Mouse (Mus musculus) cerebral cortex, adult 2 months (tissue): ENCODE results near the gene Usp6nl.

Experiments used
- WGBS: fragments of 180-500 bp; shearing (Covaris S2); methylation state at CpG from one replicate; pipeline ENCODE4 v1.1.7; 2018; 5-methylcytosine and 5-hydroxymethylcytosine counted together

Gene Usp6nl

GRCm38 (mm10) chr2:6469164-6469563 is 146.7 kb downstream of the Usp6nl start:
- 37% methylated on average over 9 of the region's 9 CpGs for WGBS

GRCm38 (mm10) chr2:6471110-6471611 is 148.7 kb downstream of the Usp6nl start:
- WGBS = 66% methylated on average over 4 of the region's 4 CpGs

- WGBS = 82% methylated on average over 5 of the region's 5 CpGs
These were observed 151.4 kb downstream of the Usp6nl start for GRCm38 (mm10) chr2:6473829-6474228.

GRCm38 (mm10) chr2:6477884-6478283 is 155.4 kb downstream of the Usp6nl start:
- 91% methylated on average over 4 of the region's 4 CpGs for WGBS

GRCm38 (mm10) chr2:6478361-6478965 is 156.0 kb downstream of the Usp6nl start:
- WGBS = 52% methylated on average over 16 of the region's 16 CpGs

GRCm38 (mm10) chr2:6478966-6479391 is 156.5 kb downstream of the Usp6nl start:
- 45% methylated on average over 13 of the region's 13 CpGs for WGBS

GRCm38 (mm10) chr2:6479620-6480019 is 157.2 kb downstream of the Usp6nl start:
- 86% methylated on average over 5 of the region's 5 CpGs for WGBS

- 96% methylated on average over 8 of the region's 8 CpGs for WGBS
These were observed 159.5 kb downstream of the Usp6nl start for GRCm38 (mm10) chr2:6481966-6482365.

GRCm38 (mm10) chr2:6482411-6482810 is 159.9 kb downstream of the Usp6nl start:
- WGBS = 66% methylated on average over 3 of the region's 3 CpGs

- WGBS = 43% methylated on average over 8 of the region's 8 CpGs
These were observed 160.9 kb downstream of the Usp6nl start for GRCm38 (mm10) chr2:6483081-6483992.

GRCm38 (mm10) chr2:6484179-6484578 is 161.7 kb downstream of the Usp6nl start:
- 76% methylated on average over 3 of the region's 3 CpGs for WGBS

- 84% methylated on average over 10 of the region's 10 CpGs for WGBS
These were observed 165.4 kb downstream of the Usp6nl start for GRCm38 (mm10) chr2:6487566-6488488.

GRCm38 (mm10) chr2:6488489-6489056 is 166.1 kb downstream of the Usp6nl start:
- WGBS = 63% methylated on average over 14 of the region's 14 CpGs

GRCm38 (mm10) chr2:6490076-6490475 is 167.6 kb downstream of the Usp6nl start:
- WGBS = 79% methylated on average over 6 of the region's 6 CpGs

- WGBS = 86% methylated on average over 4 of the region's 4 CpGs
These were observed 168.4 kb downstream of the Usp6nl start for GRCm38 (mm10) chr2:6490870-6491269.

GRCm38 (mm10) chr2:6493886-6494285 is 171.4 kb downstream of the Usp6nl start:
- WGBS = 87% methylated on average over 5 of the region's 5 CpGs
